Mouse (Mus musculus) C2C12 (cell line): ENCODE data around the gene Enpp3. TPM values are rescaled to one million over a fixed set of nuclear protein-coding genes. Genes with fewer than 3 reads are reported as not detected.
A peak's percentile ranks its signal among the peaks of the same experiment; 100 is the strongest.

Source experiments
- H3K27me3 ChIP-seq: one replicate; pipeline ENCODE4 v1.6.1; 2011; ENCODE audit not compliant: control insufficient read depth, insufficient read depth, insufficient read length
- H3K36me3 ChIP-seq: one replicate; pipeline ENCODE4 v1.6.1; 2011; ENCODE audit not compliant: control insufficient read depth, insufficient read depth
- H3K4me3 ChIP-seq: one replicate; pipeline ENCODE4 v1.5.1; 2011; ENCODE audit warnings: mild to moderate bottlenecking, control low read depth; ENCODE audit not compliant: poor library complexity, insufficient read depth, severe bottlenecking
- H3K79me2 ChIP-seq: one replicate; pipeline ENCODE4 v1.6.1; 2011; ENCODE audit not compliant: control insufficient read depth, insufficient read depth
- H3K79me3 ChIP-seq: one replicate; pipeline ENCODE4 v1.6.1; 2011; ENCODE audit warnings: low read depth, control low read depth
- H3ac ChIP-seq: one replicate; pipeline ENCODE3; 2011; ENCODE audit warnings: low read depth; ENCODE audit not compliant: control insufficient read depth, insufficient read length
- CEBPB ChIP-seq: IDR thresholded peaks from one replicate; pipeline ENCODE4 v1.6.1; 2011; ENCODE audit warnings: low read depth, mild to moderate bottlenecking, control low read depth, moderate library complexity
- CTCF ChIP-seq: IDR thresholded peaks from one replicate; pipeline ENCODE4 v1.5.1; 2011; ENCODE audit not compliant: control insufficient read depth, insufficient read depth, insufficient read length
- FOSL1 ChIP-seq: IDR thresholded peaks from one replicate; pipeline ENCODE4 v1.8.0; 2011; ENCODE audit warnings: mild to moderate bottlenecking, low read length; ENCODE audit not compliant: poor library complexity, insufficient read depth, severe bottlenecking
- MAX ChIP-seq: IDR thresholded peaks from one replicate; pipeline ENCODE4 v1.6.1; 2011; ENCODE audit warnings: mild to moderate bottlenecking, control low read depth
- MYOD1 ChIP-seq: IDR thresholded peaks from one replicate; pipeline ENCODE4 v1.6.1; 2011; ENCODE audit warnings: low read depth; ENCODE audit not compliant: control insufficient read depth, insufficient read length
- MYOG ChIP-seq: IDR thresholded peaks from one replicate; pipeline ENCODE4 v1.6.1; 2011; ENCODE audit not compliant: control insufficient read depth, insufficient read length; ENCODE audit errors: extremely low read depth
- USF1 ChIP-seq: IDR thresholded peaks from one replicate; pipeline ENCODE4 v1.6.1; 2011; ENCODE audit warnings: low read depth, mild to moderate bottlenecking, control low read depth, moderate library complexity
- polyA plus RNA-seq: library from polyadenylated mRNA; unstranded; fragments of >200 nt; fragmentation: generic; extraction: Trizol; gene quantifications from one replicate; pipeline ENCODE4 v1.2.1, GENCODE M21; 2012; ENCODE audit warnings: missing spikeins

The Enpp3 gene
- polyA plus RNA-seq, 1 experiment, result 1.4 TPM

DNA sequence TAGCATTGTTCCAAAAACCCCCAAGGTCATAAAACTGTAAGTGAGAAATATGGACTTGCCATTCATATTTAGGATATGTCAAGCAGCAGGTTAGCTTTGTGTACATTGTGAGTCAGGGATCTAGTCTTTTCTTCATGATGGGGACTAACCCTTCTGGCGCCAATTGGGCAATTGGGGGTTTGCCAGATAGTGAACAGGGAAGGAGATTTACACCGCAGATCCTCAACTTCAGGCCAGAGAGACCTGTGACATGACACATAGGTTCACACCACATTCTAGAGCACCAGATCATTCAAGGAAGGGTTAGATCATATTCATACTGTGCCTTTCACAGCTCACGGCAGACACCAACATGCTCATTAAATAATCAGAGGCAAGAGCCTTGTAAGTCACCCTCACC, 58.7 kb downstream of the Enpp3 start:
- H3K27me3 ChIP-seq, result no peaks in the 10 kb centered on the region
- no peaks in the 10 kb centered on the region for H3K79me3 ChIP-seq
- no peak overlapping the region for H3K4me3 ChIP-seq
- no peak for TF ChIP-seq MYOG
- no peak for TF ChIP-seq CEBPB
- TF ChIP-seq MAX, result no peak
- no peak for TF ChIP-seq USF1
- no peak for TF ChIP-seq FOSL1
- TF ChIP-seq CTCF, result no peak
- TF ChIP-seq MYOD1, result no peak
- H3K36me3 ChIP-seq, result no peaks in the 10 kb centered on the region
- no peaks in the 10 kb centered on the region for H3K79me2 ChIP-seq
- no peak overlapping the region for H3ac ChIP-seq

DNA sequence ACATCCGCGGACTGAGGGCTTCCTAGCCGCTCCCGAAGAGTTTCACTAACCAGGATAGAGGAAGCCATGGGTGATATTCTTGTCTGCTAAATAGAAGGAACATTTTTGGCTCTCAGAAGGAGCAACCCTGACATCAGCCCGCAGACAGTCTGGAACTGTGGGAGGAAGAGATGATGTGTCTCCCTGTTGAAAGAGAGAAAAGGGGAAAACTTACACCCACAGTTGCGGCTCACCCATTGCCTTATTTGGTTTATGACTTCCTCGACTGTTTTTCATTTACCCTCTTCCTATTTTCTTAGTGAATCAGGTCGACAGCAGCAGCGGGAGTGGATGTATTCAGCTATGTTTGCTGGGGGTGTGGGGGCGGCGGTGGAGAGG, 64.0 kb downstream of the Enpp3 start:
- Histone ChIP-seq H3ac (no peak overlapping the region), H3K79me3 (no peaks in the 10 kb centered on the region), H3K36me3 (no peaks in the 10 kb centered on the region), H3K27me3 (no peaks in the 10 kb centered on the region), H3K4me3 (peak overlapping the region; percentile 11), H3K79me2 (no peaks in the 10 kb centered on the region)
- TF ChIP-seq CTCF, result no peak
- TF ChIP-seq CEBPB, result no peak
- TF ChIP-seq FOSL1, result no peak
- TF ChIP-seq MAX, result peak; percentile 18
- TF ChIP-seq USF1, result no peak
- TF ChIP-seq MYOD1, result no peak

DNA sequence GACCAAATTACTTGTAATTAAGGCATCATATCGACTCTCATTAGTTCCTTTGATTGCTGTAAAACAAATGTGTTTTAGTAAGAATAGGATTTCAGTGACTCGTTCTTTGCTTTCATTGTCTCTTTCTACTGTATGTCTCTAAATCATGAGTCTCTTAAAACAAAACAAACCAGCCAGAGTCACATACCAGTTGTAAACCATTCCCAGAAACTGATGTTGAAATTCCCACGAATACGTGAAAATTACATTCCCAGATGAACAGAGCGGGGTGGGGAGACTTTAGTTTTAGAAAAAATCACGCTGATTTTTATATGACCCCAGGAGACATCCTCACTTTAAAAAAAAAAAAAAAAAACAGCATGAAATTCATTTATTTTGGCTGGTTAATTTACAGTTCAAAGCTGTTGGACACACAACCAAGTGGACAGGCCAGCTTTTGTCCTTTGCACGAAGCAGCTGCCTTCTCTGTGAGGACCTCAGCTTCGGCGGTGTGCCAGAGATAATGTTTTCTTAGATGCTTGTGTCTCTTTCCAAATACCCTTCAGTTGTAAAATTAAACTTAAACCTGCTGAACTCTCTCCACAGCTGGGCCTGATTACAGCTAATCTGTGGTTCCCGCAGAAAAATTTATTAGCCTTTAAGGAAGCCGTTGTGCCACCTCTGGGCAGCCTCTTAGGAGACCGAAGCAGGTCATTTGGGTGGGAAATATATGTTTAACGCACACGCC, 64.5 kb downstream of the Enpp3 start:
- Histone ChIP-seq H3K36me3 (no peaks in the 10 kb centered on the region), H3ac (no peak overlapping the region), H3K27me3 (no peaks in the 10 kb centered on the region), H3K79me3 (no peaks in the 10 kb centered on the region), H3K4me3 (no peak overlapping the region), H3K79me2 (no peaks in the 10 kb centered on the region)
- peak; percentile 53 for TF ChIP-seq MYOD1
- TF ChIP-seq CTCF, result no peak

DNA sequence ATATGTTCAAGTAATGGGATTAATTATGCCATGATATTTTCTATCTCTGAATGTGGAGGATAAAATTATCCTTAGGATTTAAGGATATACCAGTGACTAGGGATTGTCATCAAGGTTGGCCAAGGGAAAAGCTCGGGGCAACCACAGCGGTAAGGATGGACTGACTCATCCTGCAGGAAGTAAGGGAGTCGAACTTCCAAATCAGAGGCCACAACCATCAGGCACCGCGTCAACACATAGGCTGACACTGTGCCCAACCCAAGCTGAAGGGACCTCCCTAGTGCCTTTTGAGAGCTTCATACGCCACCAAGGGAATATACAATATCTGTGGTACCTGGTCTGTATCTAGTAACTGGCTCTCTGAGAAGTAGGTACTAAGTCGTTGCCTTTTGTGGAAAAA, 73.1 kb downstream of the Enpp3 start:
- no peaks in the 10 kb centered on the region for H3K36me3 ChIP-seq
- no peaks in the 10 kb centered on the region for H3K27me3 ChIP-seq
- H3K79me2 ChIP-seq, result no peaks in the 10 kb centered on the region
- no peak overlapping the region for H3K4me3 ChIP-seq
- no peak overlapping the region for H3ac ChIP-seq
- TF ChIP-seq MYOG (no peak), USF1 (no peak), CEBPB (no peak), MAX (no peak), FOSL1 (no peak)
- H3K79me3 ChIP-seq, result no peaks in the 10 kb centered on the region

DNA sequence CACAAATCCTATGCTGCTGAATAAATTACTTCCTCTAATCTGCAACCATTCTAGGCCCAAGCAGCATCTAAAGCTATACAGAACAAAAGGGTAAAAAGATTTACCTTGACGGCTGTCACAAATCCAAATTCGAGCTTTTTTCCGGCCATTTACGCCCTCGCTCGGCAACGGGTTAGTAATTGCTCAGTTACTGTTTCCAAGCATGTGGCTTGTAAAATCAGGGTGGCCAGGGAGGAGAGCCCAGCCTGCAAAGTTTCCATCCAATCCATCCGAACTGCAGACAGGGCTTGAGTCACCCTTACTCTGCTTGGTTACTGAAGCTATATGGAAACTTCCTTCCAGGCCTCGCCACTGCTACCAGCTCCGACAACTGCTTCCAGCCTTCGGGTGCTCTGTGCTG, 74.9 kb downstream of the Enpp3 start:
- Histone ChIP-seq H3K36me3 (no peaks in the 10 kb centered on the region), H3ac (no peak overlapping the region), H3K79me3 (no peaks in the 10 kb centered on the region), H3K27me3 (no peaks in the 10 kb centered on the region), H3K79me2 (no peaks in the 10 kb centered on the region), H3K4me3 (no peak overlapping the region)
- TF ChIP-seq CEBPB, result no peak
- TF ChIP-seq MYOG, result no peak
- TF ChIP-seq MAX, result no peak
- no peak for TF ChIP-seq MYOD1
- TF ChIP-seq USF1, result no peak
- no peak for TF ChIP-seq CTCF
- no peak for TF ChIP-seq FOSL1

DNA sequence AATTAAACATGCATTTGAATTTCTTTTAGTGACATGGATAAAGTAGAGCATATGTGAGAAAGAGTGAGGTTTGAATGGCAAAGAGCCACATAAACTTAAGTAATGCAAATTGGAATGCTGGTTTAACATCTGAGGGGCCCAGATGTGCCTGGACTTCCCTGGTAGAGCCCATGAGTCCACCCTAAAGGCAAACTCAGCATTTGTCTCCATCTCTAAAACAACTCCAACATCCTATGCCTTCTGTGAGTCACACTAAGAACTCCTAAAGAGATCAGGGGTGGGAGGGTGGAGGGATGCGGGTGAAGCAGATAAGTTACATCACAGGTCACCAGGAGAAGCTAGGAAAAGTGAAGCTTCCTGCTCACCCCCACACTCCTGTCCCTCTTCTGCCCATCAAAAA, 76.6 kb downstream of the Enpp3 start:
- TF ChIP-seq MAX (no peak), CEBPB (no peak), MYOD1 (no peak), USF1 (no peak), CTCF (no peak), MYOG (no peak), FOSL1 (no peak)
- no peaks in the 10 kb centered on the region for H3K79me3 ChIP-seq
- H3K27me3 ChIP-seq, result no peaks in the 10 kb centered on the region
- H3K4me3 ChIP-seq, result no peak overlapping the region
- H3K36me3 ChIP-seq, result no peaks in the 10 kb centered on the region
- H3ac ChIP-seq, result no peak overlapping the region
- no peaks in the 10 kb centered on the region for H3K79me2 ChIP-seq
